In genomic region chr19:16358148-16358547, GRCm38 (mm10) we compare ENCODE assay signal across 7 mouse cellular contexts.
"Had no signal": no experiment of that assay in that cellular context is flagged by ENCODE, and none has a peak within 500 bp of the region (broad histone marks: within the 10 kb centered on the region; RNA-seq: fewer than 3 reads in every experiment).

No protein-coding gene starts in this region.

- H3K4me2 ChIP-seq: lung, embryonic 15.5 days; neural tube, embryonic 12.5 days had no signal

- H3K9ac ChIP-seq: liver, embryonic 14.5 days; lung, embryonic 15.5 days; neural tube, embryonic 12.5 days had no signal

- H3K9me3 ChIP-seq: limb, embryonic 10.5 days; lung, embryonic 15.5 days had no signal

- ATAC-seq: hindbrain, postnatal 0 days had no signal

- H3K27ac ChIP-seq: hindbrain, postnatal 0 days; left cerebral cortex, adult 2 months; limb, embryonic 10.5 days; liver, embryonic 14.5 days; lung, embryonic 15.5 days; macrophage; neural tube, embryonic 12.5 days had no signal

- H3K4me1 ChIP-seq: limb, embryonic 10.5 days; neural tube, embryonic 12.5 days had no signal

- H3K27me3 ChIP-seq: lung, embryonic 15.5 days; neural tube, embryonic 12.5 days had no signal

- H3K4me3 ChIP-seq: left cerebral cortex, adult 2 months; limb, embryonic 10.5 days; lung, embryonic 15.5 days; neural tube, embryonic 12.5 days had no signal
